Mouse (Mus musculus) heart, embryonic 14.5 days (tissue): ENCODE data around the gene Llph. TPM values are rescaled to one million over a fixed set of nuclear protein-coding genes. Genes with fewer than 3 reads are reported as not detected.
"Not testable (repeated sequence)": the region's sequence is repeated elsewhere in the genome, so short reads cannot be mapped to it uniquely, and the experiment has no call there.

ENCODE experiments used
- ATAC-seq: fragments of 200-750 bp; cut with Nextera tagmentation; 2 replicates; pipeline ENCODE4 v1.8.0; 2017; ENCODE audit warnings: low read depth, moderate TSS enrichment; ENCODE audit not compliant: insufficient number of reproducible peaks, insufficient read depth, low FRiP score
- H3K27ac ChIP-seq, 2 experiments: fragments of 200-500 bp in 1 of 2; fragments of 300-500 bp in 1 of 2; sonication (generic) in 1 of 2; replicated peaks in 1 of 2; 2 replicates each; pipeline ENCODE4 v1.5.1; 2012 to 2014; ENCODE audit warnings: low read depth in 2 of 2, low read length in 2 of 2, control low read depth in 1 of 2, mild to moderate bottlenecking in 1 of 2, mixed read lengths in 1 of 2; ENCODE audit not compliant: control insufficient read depth in 1 of 2, insufficient read depth in 1 of 2
- H3K27me3 ChIP-seq: fragments of 300-500 bp; sonication (generic); 2 replicates; pipeline ENCODE4 v1.6.1; 2014; ENCODE audit warnings: mild to moderate bottlenecking, low read length, control low read depth; ENCODE audit not compliant: control insufficient read depth, insufficient read depth
- H3K36me3 ChIP-seq: fragments of 300-500 bp; sonication (generic); 2 replicates; pipeline ENCODE4 v1.6.1; 2014; ENCODE audit warnings: mild to moderate bottlenecking, control low read depth, low read length, mixed read lengths; ENCODE audit not compliant: control insufficient read depth, insufficient read depth
- H3K4me1 ChIP-seq, 2 experiments: fragments of 200-500 bp in 1 of 2; fragments of 300-500 bp in 1 of 2; sonication (generic) in 1 of 2; 2 replicates each; pipeline ENCODE4 v1.6.1; 2012 to 2014; ENCODE audit warnings: low read length in 2 of 2, control low read depth in 1 of 2, mixed read lengths in 1 of 2; ENCODE audit not compliant: control insufficient read depth in 2 of 2, insufficient read depth in 2 of 2
- H3K4me2 ChIP-seq: fragments of 300-500 bp; sonication (generic); 2 replicates; pipeline ENCODE4 v1.6.1; 2014; ENCODE audit warnings: mild to moderate bottlenecking, low read length
- H3K4me3 ChIP-seq, 2 experiments: fragments of 200-500 bp in 1 of 2; fragments of 300-500 bp in 1 of 2; sonication (generic) in 1 of 2; 2 replicates each; pipeline ENCODE4 v1.5.1; 2012 to 2014; ENCODE audit warnings: low read length in 2 of 2, mild to moderate bottlenecking in 2 of 2, control low read depth in 1 of 2, low read depth in 1 of 2, moderate library complexity in 1 of 2; ENCODE audit not compliant: control insufficient read depth in 1 of 2, insufficient read depth in 1 of 2
- H3K9ac ChIP-seq: fragments of 300-500 bp; sonication (generic); 2 replicates; pipeline ENCODE4 v1.6.1; 2014; ENCODE audit warnings: mild to moderate bottlenecking, low read length
- H3K9me3 ChIP-seq: fragments of 300-500 bp; sonication (generic); 2 replicates; pipeline ENCODE4 v1.6.1; 2016; ENCODE audit warnings: low read length, control low read depth; ENCODE audit not compliant: control insufficient read depth
- WGBS: fragments of 180-500 bp; shearing (Covaris S2); extraction: QIAGEN DNeasy Blood & Tissue Kit; methylation state at CpG from one replicate; pipeline ENCODE4 v1.1.7; 2014; 5-methylcytosine and 5-hydroxymethylcytosine counted together
- polyA plus RNA-seq: library from polyadenylated mRNA; unstranded; fragments of >200 nt; fragmentation: Nextera tagmentation; extraction: Ambion mirVana; gene quantifications from 2 replicates; pipeline ENCODE4 v1.2.1, GENCODE M21; 2014

The Llph gene
- polyA plus RNA-seq, 1 experiment from 2014 or later: 30.9 TPM

DNA sequence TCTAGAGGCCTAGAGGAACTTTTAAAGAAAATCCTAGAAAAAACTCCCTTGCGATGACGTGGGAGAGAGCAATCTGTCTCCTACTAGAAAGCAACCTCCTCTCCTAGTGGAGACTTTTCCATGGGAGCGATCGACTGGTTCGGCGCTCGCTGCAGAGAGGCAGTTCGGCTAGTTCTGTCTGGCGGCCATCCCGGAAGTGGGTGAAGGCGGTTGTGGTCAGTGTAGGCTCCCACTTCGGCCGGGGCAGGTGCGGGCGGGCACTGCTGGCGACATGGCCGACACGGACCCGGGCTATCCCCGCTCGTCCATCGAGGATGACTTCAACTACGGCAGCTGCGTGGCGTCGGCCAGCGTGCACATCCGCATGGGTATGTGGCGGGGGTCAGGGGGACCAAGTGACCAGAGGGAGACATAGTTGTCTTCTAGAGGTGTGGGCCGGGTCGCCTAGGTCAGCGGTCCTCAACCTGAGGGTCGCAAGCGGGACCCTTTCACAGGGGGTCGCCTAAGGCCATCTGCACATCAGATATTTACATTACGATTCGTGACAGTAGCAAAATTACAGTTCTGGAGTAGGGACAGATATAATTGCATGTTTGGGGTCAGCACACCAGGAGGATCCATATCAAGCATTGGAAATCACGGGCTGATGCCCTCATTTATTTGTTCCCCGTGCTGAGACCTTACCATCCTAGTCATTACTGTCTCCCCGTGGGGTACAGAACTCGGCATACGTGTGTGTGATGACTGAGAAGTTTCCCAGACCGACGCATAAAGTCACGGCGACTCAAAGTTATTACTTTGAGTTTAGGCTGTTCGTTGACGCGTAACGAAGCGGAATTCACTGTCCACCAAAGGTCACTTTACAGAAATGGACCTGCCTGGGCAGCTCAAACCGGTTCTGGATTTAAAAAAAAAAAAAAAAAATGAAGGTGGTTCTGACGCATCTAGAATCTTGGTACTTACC lies 18.0 kb upstream of the Llph start:
- H3K27ac ChIP-seq: no peak overlapping the region
- H3K4me1 ChIP-seq: peaks cover 0 to 7% of the 10 kb centered on the region in 2 experiments; a peak in 1 of 4 replicates
- H3K9me3 ChIP-seq: no peaks in the 10 kb centered on the region
- H3K27me3 ChIP-seq: no peaks in the 10 kb centered on the region
- H3K9ac ChIP-seq: peak overlapping the region; percentile 83
- 3% methylated on average over 53 of the region's 53 CpGs for WGBS
- ATAC-seq: peak; percentile 88
- peak overlapping the region; percentile 78 for H3K4me2 ChIP-seq
- H3K4me3 ChIP-seq: peak overlapping the region; percentile 82 to 90
- H3K36me3 ChIP-seq: no peaks in the 10 kb centered on the region

DNA sequence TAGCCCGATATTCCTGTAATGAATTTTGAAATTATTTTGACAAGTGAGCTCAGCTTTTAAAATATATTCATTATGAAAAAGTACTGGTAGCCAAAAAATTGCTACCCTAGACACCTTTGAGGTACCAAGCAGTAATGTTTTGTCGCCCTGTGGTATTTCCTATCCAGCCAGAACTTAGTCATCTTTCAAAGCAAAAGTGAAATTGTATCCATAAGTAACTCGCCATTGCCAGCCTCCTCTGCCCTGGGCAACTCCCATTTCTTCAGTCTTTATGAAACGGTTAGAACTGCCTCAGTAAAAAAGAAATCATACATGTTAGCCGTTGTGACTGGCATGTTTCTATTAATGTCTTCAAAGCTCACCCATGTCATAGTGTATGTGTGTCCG lies 17.3 kb upstream of the Llph start:
- H3K9me3 ChIP-seq: no peaks in the 10 kb centered on the region
- H3K4me2 ChIP-seq: peak overlapping the region; percentile 78
- peak overlapping the region in 1 of 2 experiments; percentile 82; a peak in 3 of 4 replicates for H3K4me3 ChIP-seq
- H3K27ac ChIP-seq: no peak overlapping the region
- peaks cover 0 to 7% of the 10 kb centered on the region in 2 experiments; a peak in 1 of 4 replicates for H3K4me1 ChIP-seq
- no peaks in the 10 kb centered on the region for H3K27me3 ChIP-seq
- ATAC-seq: no peak
- WGBS: 70% methylated on average over 6 of the region's 6 CpGs
- H3K9ac ChIP-seq: peak overlapping the region; percentile 83
- no peaks in the 10 kb centered on the region for H3K36me3 ChIP-seq

DNA sequence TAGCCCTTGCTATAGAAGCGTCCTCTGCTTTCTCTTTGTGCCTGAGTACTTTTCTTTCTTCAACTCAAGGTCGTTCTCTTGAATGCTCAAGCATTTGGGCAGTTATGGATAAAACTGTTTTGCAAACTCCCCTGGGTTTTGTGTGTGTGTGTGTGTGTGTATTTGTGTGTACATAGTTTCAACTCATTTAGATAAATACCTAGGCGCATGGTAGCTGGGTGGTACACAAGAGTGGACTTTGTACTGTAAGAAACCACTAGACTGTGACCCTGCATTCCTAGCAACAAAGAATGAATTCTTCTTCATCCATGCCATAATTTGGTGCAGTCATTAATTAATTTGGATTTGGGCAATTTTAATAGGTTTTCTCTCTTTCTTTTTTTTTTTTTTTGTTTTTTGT lies 16.8 kb upstream of the Llph start:
- H3K9me3 ChIP-seq: no peaks in the 10 kb centered on the region
- H3K36me3 ChIP-seq: no peaks in the 10 kb centered on the region
- no peak for ATAC-seq
- peaks cover 0 to 7% of the 10 kb centered on the region in 2 experiments; a peak in 1 of 4 replicates for H3K4me1 ChIP-seq
- WGBS: 85% methylated on average over 3 of the region's 3 CpGs
- H3K9ac ChIP-seq: no peak overlapping the region
- peak overlapping the region; percentile 78 for H3K4me2 ChIP-seq
- no peak overlapping the region for H3K27ac ChIP-seq
- H3K4me3 ChIP-seq: no peak overlapping the region
- no peaks in the 10 kb centered on the region for H3K27me3 ChIP-seq

DNA sequence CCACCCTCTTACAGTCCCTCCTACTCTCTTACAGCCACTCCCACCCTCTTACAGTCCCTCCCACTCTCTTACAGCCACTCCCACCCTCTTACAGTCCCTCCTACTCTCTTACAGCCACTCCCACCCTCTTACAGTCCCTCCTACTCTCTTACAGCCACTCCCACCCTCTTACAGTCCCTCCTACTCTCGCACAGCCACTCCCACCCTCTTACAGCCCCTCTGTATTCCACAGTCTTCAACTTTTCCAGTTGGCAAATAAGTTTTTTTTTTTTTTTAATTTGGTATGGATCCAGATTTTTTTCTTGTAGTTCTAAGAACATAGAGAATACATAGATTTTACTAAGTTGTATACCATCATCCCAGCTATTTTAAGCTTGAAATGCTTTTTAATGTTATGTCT lies 9.8 kb upstream of the Llph start:
- H3K27me3 ChIP-seq, H3K4me3 ChIP-seq, H3K4me1 ChIP-seq, H3K9me3 ChIP-seq, H3K9ac ChIP-seq, ATAC-seq, H3K4me2 ChIP-seq, H3K27ac ChIP-seq: not testable (repeated sequence)
- WGBS: 92% methylated on average over 1 of the region's 1 CpGs
- H3K36me3 ChIP-seq: peaks cover 52% of the 10 kb centered on the region

DNA sequence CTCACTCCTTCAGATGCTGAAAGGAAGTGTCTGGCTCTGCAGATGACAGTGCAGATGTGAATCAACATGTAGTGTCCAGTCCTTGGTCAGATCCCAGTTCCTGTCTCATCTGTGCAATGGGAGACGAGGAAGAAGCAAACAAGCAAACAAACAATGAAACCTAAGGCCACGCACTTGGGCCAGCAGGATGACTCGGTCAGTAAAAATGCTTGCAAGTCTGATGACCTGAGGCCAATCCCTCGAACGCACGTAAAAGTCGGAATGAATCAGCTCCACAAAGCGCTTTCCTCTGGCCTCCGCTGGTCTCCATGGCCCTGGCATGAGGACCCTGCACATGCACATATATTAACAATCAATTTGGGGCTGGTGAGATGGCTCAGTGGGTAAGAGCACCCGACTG lies 7.9 kb upstream of the Llph start:
- H3K9ac ChIP-seq: no peak overlapping the region
- no peak overlapping the region for H3K4me3 ChIP-seq
- ATAC-seq: no peak
- H3K27ac ChIP-seq: no peak overlapping the region
- WGBS: 92% methylated on average over 10 of the region's 10 CpGs
- no peaks in the 10 kb centered on the region for H3K27me3 ChIP-seq
- H3K9me3 ChIP-seq: no peaks in the 10 kb centered on the region
- H3K4me1 ChIP-seq: no peaks in the 10 kb centered on the region
- H3K36me3 ChIP-seq: peaks cover 58% of the 10 kb centered on the region
- no peak overlapping the region for H3K4me2 ChIP-seq

DNA sequence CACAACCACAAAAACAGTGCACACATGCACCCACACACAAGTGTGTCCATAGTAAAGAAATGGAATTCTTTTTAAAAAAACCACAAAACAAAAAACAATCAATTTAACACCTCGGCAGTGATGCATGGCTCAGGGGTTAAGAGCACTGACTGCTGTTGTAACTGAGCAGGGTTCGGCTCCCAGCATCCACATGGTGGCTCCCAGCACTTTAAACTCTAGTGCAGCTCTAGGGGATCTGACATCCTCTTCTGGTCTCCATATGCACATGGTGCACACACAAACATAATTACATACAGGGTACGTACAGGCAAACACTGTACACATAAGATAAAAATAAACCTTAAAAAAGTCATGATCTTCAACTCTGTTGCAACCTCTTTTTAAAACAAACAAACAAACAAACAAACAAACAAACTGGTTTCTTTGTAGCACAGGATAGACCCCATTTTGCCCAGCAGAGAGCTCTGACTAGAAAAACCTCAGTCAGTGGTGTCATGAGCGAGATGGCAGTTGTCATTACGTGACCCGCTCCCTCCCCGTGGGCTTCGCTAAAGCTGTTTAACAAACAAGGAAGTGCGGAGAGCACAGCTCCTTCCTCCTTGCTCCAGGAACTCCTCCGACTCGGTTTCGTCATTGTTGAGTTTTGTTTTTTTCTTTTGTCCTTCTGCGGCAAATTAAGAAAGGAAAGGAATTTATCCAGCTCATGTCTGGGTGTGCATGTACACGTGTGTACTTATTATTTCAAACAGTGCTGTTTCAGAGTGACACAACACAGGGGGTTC lies 7.1 kb upstream of the Llph start:
- H3K9ac ChIP-seq: no peak overlapping the region
- peaks cover 64% of the 10 kb centered on the region for H3K36me3 ChIP-seq
- no peaks in the 10 kb centered on the region for H3K9me3 ChIP-seq
- no peaks in the 10 kb centered on the region for H3K27me3 ChIP-seq
- no peak overlapping the region for H3K4me3 ChIP-seq
- H3K4me2 ChIP-seq: no peak overlapping the region
- WGBS: 80% methylated on average over 14 of the region's 14 CpGs
- no peaks in the 10 kb centered on the region for H3K4me1 ChIP-seq
- no peak for ATAC-seq
- H3K27ac ChIP-seq: no peak overlapping the region

DNA sequence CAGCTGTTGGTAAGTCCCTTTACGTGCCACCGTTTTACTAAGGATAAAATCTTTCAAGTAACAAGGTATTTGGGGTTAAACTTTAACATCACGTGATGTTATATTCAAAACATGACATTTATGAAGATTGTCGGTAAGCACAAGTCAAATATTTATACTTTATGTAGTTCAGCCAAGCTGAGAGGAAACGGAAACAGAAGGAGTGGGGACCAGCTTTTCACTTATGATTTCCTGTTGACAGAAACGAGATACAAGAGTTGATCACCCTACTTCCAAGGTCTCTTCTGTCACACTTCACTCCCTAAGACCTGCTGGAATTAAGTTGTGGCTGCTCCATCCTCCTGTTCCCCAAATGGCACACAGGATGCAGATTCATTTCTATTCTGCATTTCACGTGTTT lies 6.1 kb upstream of the Llph start:
- H3K4me1 ChIP-seq: no peaks in the 10 kb centered on the region
- no peak overlapping the region for H3K4me3 ChIP-seq
- no peaks in the 10 kb centered on the region for H3K9me3 ChIP-seq
- H3K27me3 ChIP-seq: no peaks in the 10 kb centered on the region
- H3K4me2 ChIP-seq: no peak overlapping the region
- peaks cover 58% of the 10 kb centered on the region for H3K36me3 ChIP-seq
- ATAC-seq: no peak
- WGBS: 77% methylated on average over 7 of the region's 7 CpGs
- H3K9ac ChIP-seq: no peak overlapping the region
- H3K27ac ChIP-seq: no peak overlapping the region
